Mouse (Mus musculus) bone marrow, adult 2 months (tissue): ENCODE measurements around the gene Foxa2. TPM values are rescaled to one million over a fixed set of nuclear protein-coding genes. Genes with fewer than 3 reads are reported as not detected.

Experiments used
- H3K27ac ChIP-seq: fragments of 200-500 bp; 2 replicates; pipeline ENCODE4 v1.5.1; 2012; ENCODE audit warnings: low read depth, mild to moderate bottlenecking, control low read depth, inconsistent platforms, low read length; ENCODE audit not compliant: control insufficient read depth, poor library complexity, insufficient read depth
- H3K4me1 ChIP-seq: fragments of 200-500 bp; 2 replicates; pipeline ENCODE4 v1.6.1; 2011; ENCODE audit warnings: low read length; ENCODE audit not compliant: control insufficient read depth, insufficient read depth
- H3K4me3 ChIP-seq: fragments of 200-500 bp; replicated peaks from 2 replicates; pipeline ENCODE3; 2011; ENCODE audit warnings: mild to moderate bottlenecking, low read depth, low read length, control low read depth; ENCODE audit not compliant: control insufficient read depth
- CTCF ChIP-seq: fragments of 200-500 bp; IDR thresholded peaks from 2 replicates; pipeline ENCODE4 v1.5.1; 2011; ENCODE audit warnings: low read length, control low read depth; ENCODE audit not compliant: control insufficient read depth, insufficient read depth
- POLR2A ChIP-seq: fragments of 200-500 bp; IDR thresholded peaks from 2 replicates; pipeline ENCODE4 v1.6.1; 2011; ENCODE audit warnings: low read depth, mild to moderate bottlenecking, control low read depth, low read length, borderline replicate concordance; ENCODE audit not compliant: control insufficient read depth
- WGBS: fragments of 180-500 bp; shearing (Covaris S2); methylation state at CpG from one replicate; pipeline ENCODE4 v1.1.7; 2018; 5-methylcytosine and 5-hydroxymethylcytosine counted together
- polyA plus RNA-seq: library from polyadenylated mRNA; stranded (reverse); fragments of >200 nt; gene quantifications from 2 replicates; pipeline ENCODE4 v1.2.4, GENCODE M21; 2011; ENCODE audit warnings: low replicate concordance; ENCODE audit not compliant: missing spikeins, insufficient read depth, insufficient read length

The Foxa2 gene
- polyA plus RNA-seq, 1 experiment = not detected

DNA sequence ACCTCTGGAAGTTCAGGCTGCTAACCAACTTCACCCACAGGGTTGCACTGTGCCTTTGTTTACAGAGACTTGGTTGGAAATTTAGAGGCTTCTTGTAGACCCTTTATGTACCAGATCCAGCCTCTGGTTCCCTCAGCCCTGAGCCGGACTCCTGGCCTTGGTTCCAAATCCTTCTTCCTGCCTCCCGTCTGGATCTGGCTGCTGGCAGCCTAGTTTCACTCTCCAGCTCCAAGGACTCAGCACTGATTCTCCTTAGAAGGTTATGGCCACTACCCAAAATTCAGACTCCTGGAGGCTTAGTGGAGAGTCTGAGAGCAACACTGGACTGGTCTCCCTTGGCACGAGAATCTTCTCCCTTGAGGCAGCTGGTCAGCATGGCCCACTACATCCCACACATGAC, 43.3 kb downstream of the Foxa2 start:
- Histone ChIP-seq H3K4me1 (no peaks in the 10 kb centered on the region), H3K4me3 (no peak overlapping the region), H3K27ac (no peak overlapping the region)
- TF ChIP-seq CTCF (no peak), POLR2A (no peak)
- 83% methylated on average over 3 of the region's 3 CpGs for whole genome bisulfite sequencing

DNA sequence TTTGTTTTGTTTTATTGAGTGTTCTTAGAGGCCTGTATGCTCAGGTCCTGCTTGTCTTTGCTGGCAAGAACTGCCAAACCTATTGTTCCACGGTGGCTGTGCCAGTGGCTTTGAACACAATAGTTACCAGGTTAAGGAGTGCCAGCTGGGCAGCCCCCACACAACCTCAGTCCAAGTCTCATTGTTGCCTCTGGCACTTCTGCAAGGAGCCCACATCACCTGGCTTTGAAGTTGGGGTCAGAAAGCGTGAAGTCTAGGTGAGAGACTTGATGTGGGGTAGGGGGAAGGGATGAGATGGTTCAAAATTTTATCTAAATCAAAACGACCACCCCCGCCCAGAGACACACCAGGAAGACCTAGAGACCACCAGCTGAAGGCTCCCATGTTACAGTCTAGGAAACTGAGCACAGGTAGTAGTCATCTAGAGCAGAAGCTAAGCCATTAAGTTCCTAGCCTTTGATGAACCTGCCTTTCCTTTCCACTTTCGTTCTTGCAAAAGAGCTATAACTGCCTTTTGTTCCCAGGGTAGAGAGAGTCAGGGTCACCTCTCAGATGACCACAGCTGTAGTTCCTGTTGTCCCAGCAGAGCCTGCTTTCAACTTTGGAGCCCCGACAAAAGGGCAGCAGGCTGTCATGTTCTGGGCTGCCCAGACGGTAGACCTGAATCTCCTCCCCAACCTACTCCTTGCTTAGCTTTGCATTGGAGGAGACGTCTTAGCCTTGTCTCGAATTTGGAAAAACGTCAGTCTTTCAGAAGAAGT, 48.4 kb downstream of the Foxa2 start:
- no peak overlapping the region for H3K4me3 ChIP-seq
- H3K4me1 ChIP-seq = no peaks in the 10 kb centered on the region
- TF ChIP-seq POLR2A = no peak
- 70% methylated on average over 10 of the region's 10 CpGs for WGBS
- H3K27ac ChIP-seq = no peak overlapping the region

DNA sequence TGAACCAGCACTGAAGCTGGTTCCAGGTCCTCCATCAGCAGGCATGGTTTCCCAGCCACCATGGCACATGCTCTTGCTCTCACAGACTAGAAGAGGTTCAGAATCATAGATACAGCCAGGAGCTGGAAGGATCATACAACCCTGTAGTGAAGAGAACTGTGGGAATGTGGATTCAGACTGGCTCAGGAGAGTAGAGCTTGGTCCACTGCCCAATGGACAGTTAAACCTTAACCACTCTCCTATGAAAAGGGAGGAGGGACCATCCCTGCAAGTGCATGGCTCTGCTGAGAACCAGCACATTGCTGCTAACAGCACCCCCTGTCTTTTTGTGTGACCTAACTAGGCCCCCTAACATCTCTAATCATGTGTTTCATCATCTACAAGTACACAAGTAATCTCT, 50.0 kb downstream of the Foxa2 start:
- no peak overlapping the region for H3K4me3 ChIP-seq
- TF ChIP-seq CTCF (no peak), POLR2A (no peak)
- H3K27ac ChIP-seq = no peak overlapping the region
- no peaks in the 10 kb centered on the region for H3K4me1 ChIP-seq

DNA sequence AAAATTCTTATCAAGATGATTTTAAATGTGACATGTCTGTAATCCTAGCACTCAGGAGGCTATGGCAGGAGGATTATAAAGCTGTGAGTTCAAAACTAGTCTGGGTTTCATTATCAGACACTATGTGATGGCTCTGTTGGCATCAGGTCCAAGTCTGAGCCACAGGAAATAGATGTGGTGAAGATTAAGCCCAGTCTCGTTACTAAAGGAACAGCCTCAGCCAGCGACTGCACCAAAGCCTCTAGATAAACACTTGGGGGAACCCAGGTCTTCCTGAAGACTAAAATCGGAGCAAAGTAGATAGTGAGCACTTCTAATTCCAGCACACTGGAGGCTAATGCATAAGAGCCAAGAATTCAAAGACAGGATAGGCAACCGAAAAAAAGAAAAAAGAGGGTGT, 52.9 kb downstream of the Foxa2 start:
- no peaks in the 10 kb centered on the region for H3K4me1 ChIP-seq
- TF ChIP-seq POLR2A (no peak), CTCF (no peak)
- no peak overlapping the region for H3K4me3 ChIP-seq
- WGBS = 12% methylated on average over 4 of the region's 4 CpGs
- H3K27ac ChIP-seq = no peak overlapping the region

DNA sequence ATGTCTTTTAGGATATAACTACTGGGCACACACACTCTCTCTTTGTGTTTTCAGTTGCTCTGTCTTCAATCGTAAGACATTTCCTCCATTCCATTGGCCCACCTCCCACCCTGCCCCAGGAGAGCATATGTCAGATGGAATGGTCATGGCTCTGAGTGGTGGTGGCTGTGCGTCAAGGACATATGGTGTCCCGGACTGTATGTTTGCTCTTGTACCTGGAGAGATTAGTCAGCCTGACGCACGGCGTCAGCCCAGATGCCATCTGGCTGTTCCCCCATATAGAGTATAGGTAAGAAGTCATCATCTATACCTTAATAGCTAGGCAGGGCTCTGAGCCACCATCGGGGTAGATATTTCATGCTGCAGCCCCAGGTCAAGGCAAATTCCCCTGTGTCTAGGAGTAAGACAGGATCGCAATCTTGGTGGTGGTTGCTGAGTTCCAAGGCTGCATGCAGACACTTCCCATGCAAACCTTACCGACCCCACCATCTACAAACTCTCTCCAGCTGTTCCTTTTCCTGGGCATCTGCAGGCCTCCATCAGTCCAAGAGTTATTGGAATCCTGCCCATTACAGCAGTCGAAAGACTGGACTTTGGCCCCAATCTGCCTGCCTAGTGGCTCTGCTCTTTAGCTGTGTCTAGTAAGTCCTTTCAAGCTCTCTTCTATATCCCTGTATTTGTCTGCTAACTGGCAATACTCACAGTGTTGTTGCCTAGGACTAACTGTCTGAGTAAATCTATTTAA, 53.7 kb downstream of the Foxa2 start:
- TF ChIP-seq CTCF (no peak), POLR2A (no peak)
- Histone ChIP-seq H3K4me3 (no peak overlapping the region), H3K4me1 (no peaks in the 10 kb centered on the region), H3K27ac (no peak overlapping the region)
- WGBS = 86% methylated on average over 10 of the region's 10 CpGs
